Mouse (Mus musculus) bone marrow macrophage, adult 2 months (primary cell): ENCODE measurements around the gene Ebf1.

ENCODE experiments used
- CTCF ChIP-seq: IDR thresholded peaks from 2 replicates; pipeline ENCODE4 v1.5.1; 2012; ENCODE audit warnings: low read depth, mild to moderate bottlenecking, low read length, moderate library complexity
- POLR2A ChIP-seq: IDR thresholded peaks from 2 replicates; pipeline ENCODE4 v1.6.1; 2012; ENCODE audit warnings: mild to moderate bottlenecking, low read depth, low read length, borderline replicate concordance

DNA sequence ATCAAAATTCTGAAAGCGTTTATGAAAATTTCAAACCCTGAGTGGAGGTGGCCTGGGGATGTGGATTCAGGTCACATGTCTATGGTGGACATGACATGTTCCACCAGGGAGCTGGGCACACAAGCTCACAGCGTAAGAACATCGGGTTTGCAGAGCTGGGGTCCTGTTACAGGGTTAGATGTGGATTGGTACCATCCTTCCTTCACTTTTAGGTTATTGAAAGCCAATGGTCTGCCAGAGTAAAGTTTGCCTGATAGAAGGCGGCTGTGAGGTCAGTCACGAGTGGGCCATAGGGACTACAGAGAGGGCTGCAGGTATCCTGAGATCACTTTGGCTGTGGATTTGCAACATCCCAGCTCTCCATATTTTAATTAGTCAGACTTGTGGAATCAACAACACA, 44.3 kb upstream of the Ebf1 start:
- no peak for TF ChIP-seq POLR2A
- no peak for TF ChIP-seq CTCF
